Mouse (Mus musculus) intestine, postnatal 0 days (tissue): ENCODE results near the gene I0C0044D17Rik. TPM values are rescaled to one million over a fixed set of nuclear protein-coding genes. Genes with fewer than 3 reads are reported as not detected.
"Not testable (repeated sequence)": the region's sequence is repeated elsewhere in the genome, so short reads cannot be mapped to it uniquely, and the experiment has no call there.

Source experiments
- ATAC-seq: fragments of 200-750 bp; cut with Nextera tagmentation; 2 replicates; pipeline ENCODE4 v1.8.0; 2017; ENCODE audit warnings: mild to moderate bottlenecking, moderate TSS enrichment, moderate library complexity
- H3K27ac ChIP-seq: fragments of 300-500 bp; sonication (generic); 2 replicates; pipeline ENCODE4 v1.5.1; 2014; ENCODE audit warnings: mild to moderate bottlenecking, low read depth, low read length, moderate library complexity
- H3K27me3 ChIP-seq: fragments of 300-500 bp; sonication (generic); replicated peaks from 2 replicates; pipeline ENCODE4 v1.6.1; 2014; ENCODE audit warnings: low read length, mixed read lengths; ENCODE audit not compliant: control insufficient read depth, insufficient read depth
- H3K36me3 ChIP-seq: fragments of 300-500 bp; sonication (generic); 2 replicates; pipeline ENCODE4 v1.6.1; 2014; ENCODE audit warnings: mild to moderate bottlenecking, moderate library complexity; ENCODE audit not compliant: control insufficient read depth, insufficient read depth
- H3K4me1 ChIP-seq: fragments of 300-500 bp; sonication (generic); replicated peaks from 2 replicates; pipeline ENCODE4 v1.6.1; 2014; ENCODE audit warnings: antibody characterized with exemption, low read length, mixed read lengths; ENCODE audit not compliant: control insufficient read depth, insufficient read depth
- H3K4me2 ChIP-seq: fragments of 300-500 bp; sonication (generic); replicated peaks from 2 replicates; pipeline ENCODE4 v1.6.1; 2014; ENCODE audit warnings: low read depth, mild to moderate bottlenecking, moderate library complexity
- H3K4me3 ChIP-seq: fragments of 300-500 bp; sonication (generic); 2 replicates; pipeline ENCODE4 v1.5.1; 2014; ENCODE audit warnings: low read depth, low read length
- H3K9ac ChIP-seq: fragments of 300-500 bp; sonication (generic); 2 replicates; pipeline ENCODE4 v1.6.1; 2014; ENCODE audit warnings: mild to moderate bottlenecking, low read depth, low read length
- H3K9me3 ChIP-seq: fragments of 300-500 bp; sonication (generic); 2 replicates; pipeline ENCODE4 v1.6.1; 2016; ENCODE audit warnings: mixed run types; ENCODE audit not compliant: control insufficient read depth
- CTCF ChIP-seq: sonication (generic); IDR thresholded peaks from 2 replicates; pipeline ENCODE4 v1.5.1; 2016; ENCODE audit warnings: low read depth, mild to moderate bottlenecking, control low read depth, antibody characterized with exemption, moderate library complexity
- WGBS: fragments of 180-500 bp; shearing (Covaris S2); extraction: QIAGEN DNeasy Blood & Tissue Kit; methylation state at CpG from one replicate; pipeline ENCODE4 v1.1.7; 2014; 5-methylcytosine and 5-hydroxymethylcytosine counted together
- polyA plus RNA-seq: library from polyadenylated mRNA; unstranded; fragments of >200 nt; fragmentation: Nextera tagmentation; extraction: Ambion mirVana; gene quantifications from 2 replicates; pipeline ENCODE4 v1.2.1, GENCODE M21; 2015

The I0C0044D17Rik gene
- polyA plus RNA-seq, 1 experiment from 2014 or later = not detected

GRCm38 (mm10) chr4:98845201-98845600 is 21.6 kb upstream of the I0C0044D17Rik start:
- no peak for TF ChIP-seq CTCF
- no peaks in the 10 kb centered on the region for H3K27me3 ChIP-seq
- H3K9me3 ChIP-seq = no peaks in the 10 kb centered on the region
- no peak overlapping the region for H3K4me2 ChIP-seq
- no peaks in the 10 kb centered on the region for H3K4me1 ChIP-seq
- no peak overlapping the region for H3K27ac ChIP-seq
- ATAC-seq = peak; percentile 41; the same call in 1 of the 2 replicates
- WGBS = 87% methylated on average over 4 of the region's 4 CpGs
- H3K36me3 ChIP-seq = no peaks in the 10 kb centered on the region
- H3K4me3 ChIP-seq = no peak overlapping the region
- no peak overlapping the region for H3K9ac ChIP-seq

DNA sequence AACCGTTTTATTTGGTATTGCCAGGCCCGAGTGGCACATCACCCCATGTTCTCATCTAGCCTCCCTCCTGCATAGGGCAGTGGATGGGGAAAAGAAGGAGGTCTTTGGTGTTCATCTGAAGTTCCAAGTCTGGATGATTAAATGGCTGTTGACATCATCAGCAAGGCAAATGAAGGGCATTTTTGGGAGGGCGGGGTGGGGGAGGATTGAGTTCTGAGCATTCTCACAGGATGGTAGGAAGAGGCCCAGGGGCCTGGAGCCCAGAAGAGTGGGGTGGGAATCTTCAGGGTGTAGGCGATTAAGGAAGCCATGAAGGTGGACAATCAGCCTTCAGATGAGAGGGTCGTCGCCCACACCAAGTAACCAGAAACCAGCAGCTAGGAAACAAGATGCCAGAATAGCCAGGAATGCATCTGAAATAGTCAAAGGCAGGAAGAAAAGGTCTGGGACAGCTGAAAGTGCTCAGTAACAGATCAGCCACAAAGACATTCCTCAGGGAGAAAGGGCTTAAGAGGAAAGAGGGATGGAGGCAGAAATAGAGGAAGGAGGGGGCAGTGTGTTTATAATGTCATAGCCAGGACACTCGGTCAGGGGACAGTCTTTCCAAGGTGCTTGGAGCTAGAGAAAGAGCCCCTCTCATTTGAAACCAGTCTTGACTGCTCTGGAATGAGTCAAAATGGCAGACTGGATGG is 20.4 kb upstream of the I0C0044D17Rik start:
- no peaks in the 10 kb centered on the region for H3K36me3 ChIP-seq
- no peak overlapping the region for H3K9ac ChIP-seq
- H3K4me3 ChIP-seq = no peak overlapping the region
- TF ChIP-seq CTCF = no peak
- WGBS = 79% methylated on average over 7 of the region's 7 CpGs
- no peaks in the 10 kb centered on the region for H3K27me3 ChIP-seq
- H3K27ac ChIP-seq = no peak overlapping the region
- no peak overlapping the region for H3K4me2 ChIP-seq
- ATAC-seq = no peak
- no peaks in the 10 kb centered on the region for H3K4me1 ChIP-seq
- H3K9me3 ChIP-seq = no peaks in the 10 kb centered on the region

GRCm38 (mm10) chr4:98841251-98841650 is 17.6 kb upstream of the I0C0044D17Rik start:
- H3K9me3 ChIP-seq, H3K4me1 ChIP-seq, ATAC-seq, H3K4me2 ChIP-seq, H3K36me3 ChIP-seq, H3K9ac ChIP-seq, H3K4me3 ChIP-seq, H3K27ac ChIP-seq, H3K27me3 ChIP-seq: not testable (repeated sequence)
- WGBS = 95% methylated on average over 6 of the region's 6 CpGs

- WGBS = 78% methylated on average over 6 of the region's 6 CpGs
Observed at GRCm38 (mm10) chr4:98840526-98840925, 16.9 kb upstream of the I0C0044D17Rik start.

GRCm38 (mm10) chr4:98838913-98839312 is 15.3 kb upstream of the I0C0044D17Rik start:
- H3K4me3 ChIP-seq = no peak overlapping the region
- ATAC-seq = no peak
- no peaks in the 10 kb centered on the region for H3K36me3 ChIP-seq
- 90% methylated on average over 4 of the region's 4 CpGs for WGBS
- no peak for TF ChIP-seq CTCF
- no peaks in the 10 kb centered on the region for H3K4me1 ChIP-seq
- H3K4me2 ChIP-seq = no peak overlapping the region
- no peaks in the 10 kb centered on the region for H3K9me3 ChIP-seq
- H3K27me3 ChIP-seq = no peaks in the 10 kb centered on the region
- no peak overlapping the region for H3K27ac ChIP-seq
- no peak overlapping the region for H3K9ac ChIP-seq

More at GRCm38 (mm10) chr4:98840526-98840925, 16.9 kb upstream of the I0C0044D17Rik start:
- H3K4me3 ChIP-seq = no peak overlapping the region
- no peak for TF ChIP-seq CTCF
- no peaks in the 10 kb centered on the region for H3K36me3 ChIP-seq
- no peak overlapping the region for H3K9ac ChIP-seq
- no peaks in the 10 kb centered on the region for H3K27me3 ChIP-seq
- no peak for ATAC-seq
- no peaks in the 10 kb centered on the region for H3K4me1 ChIP-seq
- H3K27ac ChIP-seq = no peak overlapping the region
- no peak overlapping the region for H3K4me2 ChIP-seq
- H3K9me3 ChIP-seq = no peaks in the 10 kb centered on the region

GRCm38 (mm10) chr4:98837715-98838505 is 14.3 kb upstream of the I0C0044D17Rik start:
- no peak for ATAC-seq
- 92% methylated on average over 16 of the region's 16 CpGs for WGBS
- Histone ChIP-seq H3K27me3 (no peaks in the 10 kb centered on the region), H3K36me3 (no peaks in the 10 kb centered on the region), H3K4me2 (no peak overlapping the region), H3K4me3 (no peak overlapping the region), H3K27ac (no peak overlapping the region), H3K9ac (no peak overlapping the region), H3K4me1 (no peaks in the 10 kb centered on the region), H3K9me3 (no peaks in the 10 kb centered on the region)
- no peak for TF ChIP-seq CTCF
